Comparison of ENCODE assay signal across 32 mouse cellular contexts in the genomic region with DNA sequence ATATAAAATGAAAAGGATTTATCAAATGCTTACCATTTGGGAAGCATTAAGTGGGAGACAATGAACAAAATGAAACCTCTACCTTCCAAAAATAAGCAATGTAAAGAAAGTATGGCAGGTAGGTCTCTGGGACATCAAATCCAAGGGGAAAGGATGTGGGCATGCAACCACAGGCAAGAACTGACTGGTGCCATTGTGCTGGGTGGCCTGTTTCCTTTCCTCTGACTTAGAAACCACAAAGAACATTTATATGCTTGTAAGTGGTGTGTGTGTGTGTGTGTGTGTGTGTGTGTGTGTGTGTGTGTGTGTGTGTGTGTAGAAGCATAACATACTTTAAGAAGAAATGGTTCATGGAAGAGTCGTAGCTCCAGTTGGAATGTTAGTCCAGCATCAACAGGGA.
"Had no signal": no experiment of that assay in that cellular context is flagged by ENCODE, and none has a peak within 500 bp of the region (broad histone marks: within the 10 kb centered on the region; RNA-seq: fewer than 3 reads in every experiment).

No protein-coding gene starts in this region.

- H3K36me3 ChIP-seq: limb, embryonic 10.5 days; limb, embryonic 12.5 days; limb, embryonic 13.5 days; limb, embryonic 15.5 days; liver, embryonic 12.5 days; liver, embryonic 13.5 days; liver, embryonic 15.5 days; lung, embryonic 15.5 days; midbrain, embryonic 10.5 days; midbrain, embryonic 12.5 days; midbrain, embryonic 13.5 days; midbrain, embryonic 15.5 days; neural tube, embryonic 12.5 days had no signal

- DNase-seq: left cerebral cortex, postnatal 4 days; liver; liver, embryonic 13.5 days; liver, postnatal 0 days; lung, adult 18-20 months; lung, adult 2 months; lung, embryonic 14.5 days; lung, postnatal 10 days; lung, postnatal 14 days; lung, postnatal 36 days; lung, postnatal 4 days; midbrain, embryonic 14.5 days had no signal

- H3K27me3 ChIP-seq: limb, embryonic 12.5 days; limb, embryonic 13.5 days; limb, embryonic 15.5 days; liver, embryonic 12.5 days; liver, embryonic 13.5 days; liver, embryonic 15.5 days; lung, embryonic 15.5 days; megakaryocyte, embryonic 14.5 days; midbrain, embryonic 12.5 days; midbrain, embryonic 13.5 days; midbrain, embryonic 15.5 days; neural tube, embryonic 12.5 days had no signal

- H3K4me2 ChIP-seq: limb, embryonic 12.5 days; limb, embryonic 13.5 days; limb, embryonic 15.5 days; liver, embryonic 12.5 days; liver, embryonic 13.5 days; liver, embryonic 15.5 days; lung, embryonic 14.5 days; lung, embryonic 15.5 days; midbrain, embryonic 11.5 days; midbrain, embryonic 12.5 days; midbrain, embryonic 13.5 days; midbrain, embryonic 15.5 days; neural tube, embryonic 12.5 days had no signal

- H3K9me3 ChIP-seq: limb, embryonic 10.5 days; limb, embryonic 12.5 days; limb, embryonic 13.5 days; limb, embryonic 15.5 days; liver, embryonic 12.5 days; liver, embryonic 13.5 days; liver, embryonic 15.5 days; lung, embryonic 15.5 days; megakaryocyte, embryonic 14.5 days; midbrain, embryonic 10.5 days; midbrain, embryonic 12.5 days; midbrain, embryonic 13.5 days; midbrain, embryonic 15.5 days; neural tube, embryonic 12.5 days had no signal

- ATAC-seq: liver, embryonic 12.5 days; liver, postnatal 0 days; lung, postnatal 0 days; midbrain, embryonic 13.5 days; midbrain, embryonic 15.5 days; midbrain, embryonic 16.5 days had no signal

- H3K4me3 ChIP-seq: left cerebral cortex, adult 2 months; limb, embryonic 10.5 days; limb, embryonic 12.5 days; limb, embryonic 13.5 days; limb, embryonic 15.5 days; liver, embryonic 12.5 days; liver, embryonic 13.5 days; liver, embryonic 15.5 days; lung, embryonic 15.5 days; megakaryocyte, embryonic 14.5 days; midbrain, embryonic 10.5 days; midbrain, embryonic 12.5 days; midbrain, embryonic 13.5 days; midbrain, embryonic 15.5 days; myocyte; neural tube, embryonic 12.5 days had no signal

- H3K27ac ChIP-seq: left cerebral cortex, adult 2 months; limb, embryonic 10.5 days; limb, embryonic 12.5 days; limb, embryonic 13.5 days; limb, embryonic 15.5 days; liver, embryonic 12.5 days; liver, embryonic 13.5 days; liver, embryonic 14.5 days; liver, embryonic 15.5 days; lung, embryonic 15.5 days; macrophage; midbrain, embryonic 10.5 days; midbrain, embryonic 12.5 days; midbrain, embryonic 13.5 days; midbrain, embryonic 15.5 days; neural tube, embryonic 12.5 days had no signal

- H3K9ac ChIP-seq: limb, embryonic 12.5 days; limb, embryonic 13.5 days; limb, embryonic 15.5 days; liver, embryonic 12.5 days; liver, embryonic 13.5 days; liver, embryonic 14.5 days; liver, embryonic 15.5 days; liver, postnatal 0 days; lung, embryonic 14.5 days; lung, embryonic 15.5 days; midbrain, embryonic 12.5 days; midbrain, embryonic 13.5 days; midbrain, embryonic 15.5 days; neural tube, embryonic 12.5 days had no signal

- H3K4me1 ChIP-seq: limb, embryonic 12.5 days; limb, embryonic 13.5 days; limb, embryonic 15.5 days; liver, embryonic 12.5 days; liver, embryonic 13.5 days; liver, embryonic 15.5 days; lung, embryonic 15.5 days; megakaryocyte, embryonic 14.5 days; midbrain, embryonic 10.5 days; midbrain, embryonic 12.5 days; midbrain, embryonic 13.5 days; midbrain, embryonic 15.5 days; neural tube, embryonic 12.5 days had no signal
